Mouse (Mus musculus): Measurements from ENCODE around the gene Cc2d1b. TPM values are rescaled to one million over a fixed set of nuclear protein-coding genes. Genes with fewer than 3 reads are reported as not detected.

Gene Cc2d1b
- polyA plus RNA-seq, 1 experiment from 2014 or later: 27.7 TPM

DNA sequence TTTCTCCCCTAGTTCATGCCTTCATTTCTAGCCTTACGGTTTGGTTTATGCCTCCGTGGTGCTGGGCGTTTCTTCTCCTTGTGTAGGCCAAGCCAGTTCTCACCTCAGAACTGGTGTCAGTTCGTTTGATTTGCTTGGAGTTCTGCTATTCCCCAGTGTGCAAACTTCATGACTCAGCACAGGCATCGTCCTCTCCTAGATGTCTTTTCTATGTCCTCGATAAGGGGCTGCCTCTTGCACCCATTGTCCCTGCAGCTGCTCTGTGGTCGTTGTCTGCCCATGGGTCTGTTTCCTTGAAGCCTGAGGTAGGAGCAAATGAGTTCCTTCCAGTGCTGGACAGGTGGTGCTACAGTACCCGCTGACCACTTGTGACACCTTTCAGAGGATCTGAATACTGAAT, 796 bp downstream of the Cc2d1b start:
- peaks cover 46% of the 10 kb centered on the region for H3K36me3 ChIP-seq (replicated peaks)
- H3K4me1 ChIP-seq: peaks cover 20% of the 10 kb centered on the region
- peak overlapping the region; percentile 96 for H3K27ac ChIP-seq
- peak overlapping the region; percentile 85 for H3K4me3 ChIP-seq
- H3K27me3 ChIP-seq (ENCODE audit: poor library complexity, severe bottlenecking): no peaks in the 10 kb centered on the region
- WGBS: 20% methylated on average over 8 of the region's 8 CpGs
- no peaks in the 10 kb centered on the region for H3K9me3 ChIP-seq
- DNase-seq (ENCODE audit: extremely low spot score, low spot score): peak; percentile 37

DNA sequence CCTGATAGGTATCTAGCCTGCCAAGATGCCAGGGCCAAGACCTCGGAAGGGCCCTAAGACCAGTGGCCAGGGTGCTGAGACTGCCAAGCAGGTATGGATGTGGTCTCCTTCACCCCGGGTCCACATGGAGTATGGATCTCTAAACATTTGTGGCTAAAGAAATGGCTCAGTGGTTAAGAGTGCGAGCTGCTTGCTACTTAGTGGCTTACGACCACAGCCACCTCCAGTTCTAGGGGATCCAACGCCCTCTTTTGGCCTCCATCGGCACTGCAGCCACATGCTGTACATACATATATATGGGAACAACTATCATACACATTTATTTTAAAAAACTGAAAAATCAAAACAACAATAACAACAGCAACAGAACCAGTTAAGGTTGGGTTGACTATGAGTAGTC, 1.8 kb downstream of the Cc2d1b start:
- 91% methylated on average over 6 of the region's 6 CpGs for WGBS

GRCm38 (mm10) chr4:108627066-108627465, 7.3 kb downstream of the Cc2d1b start:
- Histone ChIP-seq H3K27me3 (ENCODE audit: poor library complexity, severe bottlenecking) (no peaks in the 10 kb centered on the region), H3K27ac (no peak overlapping the region), H3K9me3 (no peaks in the 10 kb centered on the region), H3K36me3 (replicated peaks) (peaks cover 90% of the 10 kb centered on the region), H3K4me1 (no peaks in the 10 kb centered on the region), H3K4me3 (no peak overlapping the region)
- 93% methylated on average over 5 of the region's 5 CpGs for WGBS
- no peak for DNase-seq (ENCODE audit: extremely low spot score, low spot score)

More for the DNA sequence above, 1.8 kb downstream of the Cc2d1b start:
- H3K36me3 ChIP-seq (replicated peaks): peaks cover 46% of the 10 kb centered on the region
- no peak for DNase-seq (ENCODE audit: extremely low spot score, low spot score)
- H3K4me1 ChIP-seq: peaks cover 20% of the 10 kb centered on the region
- no peak overlapping the region for H3K4me3 ChIP-seq
- no peaks in the 10 kb centered on the region for H3K27me3 ChIP-seq (ENCODE audit: poor library complexity, severe bottlenecking)
- H3K9me3 ChIP-seq: no peaks in the 10 kb centered on the region
- no peak overlapping the region for H3K27ac ChIP-seq

- no peak for DNase-seq (ENCODE audit: extremely low spot score, low spot score)
- H3K36me3 ChIP-seq (replicated peaks): peaks cover 98% of the 10 kb centered on the region
- no peaks in the 10 kb centered on the region for H3K27me3 ChIP-seq (ENCODE audit: poor library complexity, severe bottlenecking)
- no peak overlapping the region for H3K4me3 ChIP-seq
- WGBS: 87% methylated on average over 7 of the region's 7 CpGs
- no peaks in the 10 kb centered on the region for H3K4me1 ChIP-seq
- no peak overlapping the region for H3K27ac ChIP-seq
- no peaks in the 10 kb centered on the region for H3K9me3 ChIP-seq
These were observed 9.7 kb downstream of the Cc2d1b start for GRCm38 (mm10) chr4:108629363-108629880.

- no peak for DNase-seq (ENCODE audit: extremely low spot score, low spot score)
- H3K4me3 ChIP-seq: no peak overlapping the region
- WGBS: 96% methylated on average over 9 of the region's 9 CpGs
- no peaks in the 10 kb centered on the region for H3K9me3 ChIP-seq
- no peak overlapping the region for H3K27ac ChIP-seq
- peaks cover 98% of the 10 kb centered on the region for H3K36me3 ChIP-seq (replicated peaks)
- H3K27me3 ChIP-seq (ENCODE audit: poor library complexity, severe bottlenecking): no peaks in the 10 kb centered on the region
- H3K4me1 ChIP-seq: peaks cover 6% of the 10 kb centered on the region
These were observed 10.4 kb downstream of the Cc2d1b start for GRCm38 (mm10) chr4:108630096-108630495.

DNA sequence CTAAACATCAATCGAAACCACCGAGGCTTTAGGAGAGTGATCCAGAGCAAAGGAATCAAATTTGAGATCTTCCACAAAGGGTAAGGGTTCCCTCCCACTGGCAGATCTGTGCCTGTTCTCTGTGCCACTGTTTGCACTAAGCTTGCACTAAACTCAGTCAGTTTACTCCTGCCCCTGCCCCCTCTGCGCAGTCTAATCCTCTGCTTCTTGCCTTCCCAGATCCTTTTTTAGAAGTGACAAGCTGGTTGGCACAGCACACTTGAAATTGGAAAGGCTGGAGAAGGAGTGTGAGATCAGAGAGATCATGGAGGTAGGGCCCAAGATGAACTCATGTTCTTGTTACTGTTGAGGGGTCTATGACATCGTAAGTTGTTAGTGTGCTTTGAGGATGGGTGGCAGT, 11.9 kb downstream of the Cc2d1b start:
- H3K27ac ChIP-seq: no peak overlapping the region
- no peaks in the 10 kb centered on the region for H3K27me3 ChIP-seq (ENCODE audit: poor library complexity, severe bottlenecking)
- 91% methylated on average over 4 of the region's 4 CpGs for whole genome bisulfite sequencing
- no peak overlapping the region for H3K4me3 ChIP-seq
- H3K4me1 ChIP-seq: peaks cover 8% of the 10 kb centered on the region
- H3K36me3 ChIP-seq (replicated peaks): peaks cover 96% of the 10 kb centered on the region
- H3K9me3 ChIP-seq: no peaks in the 10 kb centered on the region
- no peak for DNase-seq (ENCODE audit: extremely low spot score, low spot score)

- H3K9me3 ChIP-seq: no peaks in the 10 kb centered on the region
- H3K36me3 ChIP-seq (replicated peaks): peaks cover 94% of the 10 kb centered on the region
- H3K4me1 ChIP-seq: peaks cover 8% of the 10 kb centered on the region
- H3K4me3 ChIP-seq: no peak overlapping the region
- 85% methylated on average over 12 of the region's 12 CpGs for WGBS
- no peak overlapping the region for H3K27ac ChIP-seq
- no peaks in the 10 kb centered on the region for H3K27me3 ChIP-seq (ENCODE audit: poor library complexity, severe bottlenecking)
- no peak for DNase-seq (ENCODE audit: extremely low spot score, low spot score)
These were observed 14.0 kb downstream of the Cc2d1b start for GRCm38 (mm10) chr4:108633703-108634102.

- WGBS: 68% methylated on average over 4 of the region's 4 CpGs
- H3K27ac ChIP-seq: peak overlapping the region; percentile 51; the same call in 1 of the 2 replicates
These were observed 15.0 kb downstream of the Cc2d1b start for GRCm38 (mm10) chr4:108634696-108635095.

GRCm38 (mm10) chr4:108635101-108635500, 15.4 kb downstream of the Cc2d1b start:
- Histone ChIP-seq H3K27ac (peak overlapping the region; percentile 51; the same call in 1 of the 2 replicates), H3K4me1 (peaks cover 8% of the 10 kb centered on the region), H3K36me3 (replicated peaks) (peaks cover 92% of the 10 kb centered on the region), H3K9me3 (no peaks in the 10 kb centered on the region), H3K27me3 (ENCODE audit: poor library complexity, severe bottlenecking) (no peaks in the 10 kb centered on the region), H3K4me3 (no peak overlapping the region)
- DNase-seq (ENCODE audit: extremely low spot score, low spot score): no peak

More at GRCm38 (mm10) chr4:108634696-108635095, 15.0 kb downstream of the Cc2d1b start:
- Histone ChIP-seq H3K4me3 (no peak overlapping the region), H3K4me1 (peaks cover 8% of the 10 kb centered on the region), H3K36me3 (replicated peaks) (peaks cover 94% of the 10 kb centered on the region), H3K27me3 (ENCODE audit: poor library complexity, severe bottlenecking) (no peaks in the 10 kb centered on the region), H3K9me3 (no peaks in the 10 kb centered on the region)
- DNase-seq (ENCODE audit: extremely low spot score, low spot score): no peak

DNA sequence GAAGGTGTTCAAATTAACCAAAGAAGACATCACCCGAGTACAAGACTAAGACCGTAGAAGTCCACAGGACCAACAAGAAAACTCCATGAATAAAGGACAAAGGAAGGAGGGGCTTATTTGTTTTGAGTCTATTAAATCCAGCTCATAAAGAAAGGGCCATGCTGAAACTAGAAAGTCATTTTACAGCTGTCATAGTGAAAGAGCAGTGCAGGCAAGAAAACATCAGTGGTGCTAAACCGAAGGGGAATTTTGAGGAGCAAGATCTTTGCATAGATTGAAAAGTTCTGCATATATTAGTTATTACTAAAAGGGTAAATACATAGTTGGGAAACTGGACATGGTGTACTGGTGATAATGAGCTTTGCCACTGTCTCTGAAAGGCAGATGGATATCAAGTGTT, 18.0 kb downstream of the Cc2d1b start:
- peaks cover 91% of the 10 kb centered on the region for H3K36me3 ChIP-seq (replicated peaks)
- no peak overlapping the region for H3K4me3 ChIP-seq
- WGBS: 94% methylated on average over 3 of the region's 3 CpGs
- H3K4me1 ChIP-seq: peaks cover 8% of the 10 kb centered on the region
- H3K27ac ChIP-seq: no peak overlapping the region
- H3K27me3 ChIP-seq (ENCODE audit: poor library complexity, severe bottlenecking): no peaks in the 10 kb centered on the region
- no peaks in the 10 kb centered on the region for H3K9me3 ChIP-seq
- no peak for DNase-seq (ENCODE audit: extremely low spot score, low spot score)

DNA sequence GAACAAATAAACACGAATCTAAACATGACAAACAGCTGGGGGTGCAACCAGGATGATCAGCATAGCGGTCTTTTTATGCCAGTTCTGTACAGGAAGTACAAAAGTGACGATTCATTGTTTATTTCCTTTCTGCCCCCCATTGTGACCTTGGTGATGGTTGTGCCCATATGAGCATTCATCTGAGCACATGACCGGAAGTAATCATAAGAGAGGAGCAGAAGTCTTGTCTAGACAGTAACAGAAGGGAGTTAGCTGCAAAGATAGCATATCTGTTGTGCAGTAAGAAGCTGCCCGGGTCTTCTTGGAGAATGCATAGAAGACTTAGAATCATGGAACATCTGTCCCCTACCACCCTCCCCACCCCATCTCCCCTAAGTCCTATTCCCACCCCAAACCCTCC, 19.0 kb downstream of the Cc2d1b start:
- 89% methylated on average over 5 of the region's 5 CpGs for WGBS
- Histone ChIP-seq H3K4me1 (peaks cover 8% of the 10 kb centered on the region), H3K9me3 (no peaks in the 10 kb centered on the region), H3K27ac (no peak overlapping the region), H3K27me3 (ENCODE audit: poor library complexity, severe bottlenecking) (no peaks in the 10 kb centered on the region), H3K4me3 (no peak overlapping the region), H3K36me3 (replicated peaks) (peaks cover 90% of the 10 kb centered on the region)
- DNase-seq (ENCODE audit: extremely low spot score, low spot score): no peak

DNA sequence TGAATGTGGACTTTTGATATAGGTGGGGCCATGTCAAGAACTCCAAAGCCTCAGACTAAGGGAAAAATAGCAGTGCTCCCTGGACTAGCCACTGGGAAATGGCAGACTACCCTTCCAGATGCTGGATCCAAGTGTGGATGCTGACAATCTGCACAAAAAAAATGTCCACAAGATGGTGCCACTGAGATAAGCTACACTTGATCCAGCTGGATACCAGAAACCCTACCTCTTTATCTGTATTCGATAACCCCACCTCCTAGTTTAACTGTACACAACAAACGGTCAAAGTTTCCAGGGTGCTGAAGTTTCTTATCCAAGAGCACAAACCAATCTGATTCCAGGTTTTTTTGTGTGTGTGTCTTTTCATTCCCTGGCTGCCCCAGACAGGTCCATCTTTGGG, 44.7 kb downstream of the Cc2d1b start:
- DNase-seq (ENCODE audit: extremely low spot score, low spot score): no peak
- Histone ChIP-seq H3K27me3 (ENCODE audit: poor library complexity, severe bottlenecking) (no peaks in the 10 kb centered on the region), H3K9me3 (no peaks in the 10 kb centered on the region), H3K36me3 (replicated peaks) (peaks cover 41% of the 10 kb centered on the region), H3K4me1 (no peaks in the 10 kb centered on the region), H3K27ac (no peak overlapping the region), H3K4me3 (no peak overlapping the region)
- WGBS: 73% methylated on average over 2 of the region's 2 CpGs
